Mouse (Mus musculus): Measurements from ENCODE around the gene Tmed6.
"Not testable (repeated sequence)": the region's sequence is repeated elsewhere in the genome, so short reads cannot be mapped to it uniquely, and the experiment has no call there.

Tmed6 gene

DNA sequence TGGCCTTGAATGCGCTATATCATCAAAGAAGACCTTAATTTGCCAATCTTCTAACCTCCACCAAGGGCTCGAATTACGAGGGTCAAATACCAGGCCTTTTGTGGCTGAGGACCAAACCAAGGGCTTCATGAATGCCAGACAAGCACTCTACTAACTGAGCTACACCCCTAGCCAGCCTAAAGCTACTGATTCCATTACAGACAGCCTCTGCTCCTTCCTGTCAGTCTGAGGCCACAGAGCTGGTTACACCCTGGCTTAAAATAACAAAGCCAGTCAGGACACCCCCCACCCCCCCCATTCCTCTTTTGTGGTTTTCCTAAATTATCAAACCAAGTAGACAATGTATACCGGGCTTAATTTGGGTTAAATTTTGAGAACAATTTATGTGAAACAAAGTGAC lies 8.3 kb upstream of the Tmed6 start:
- DNase-seq, result no peak

DNA sequence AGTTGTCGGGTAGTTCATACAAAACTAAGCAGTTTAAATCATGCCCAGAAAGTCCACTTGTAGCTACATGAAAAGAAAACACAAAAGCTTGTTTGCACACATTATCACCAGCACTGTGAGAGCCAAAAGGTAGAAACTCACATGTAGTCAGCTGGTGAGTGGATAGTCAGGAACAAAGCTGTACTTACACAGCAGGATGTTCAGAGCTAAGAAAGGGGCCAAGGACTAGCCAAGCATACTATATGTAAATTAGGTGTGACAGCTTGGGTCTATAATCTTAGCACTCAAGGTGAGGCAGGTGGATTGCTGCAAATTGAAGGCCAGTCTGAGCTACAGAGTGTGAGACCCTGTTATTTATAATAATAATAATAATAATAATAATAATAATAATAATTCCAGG lies 2.8 kb downstream of the Tmed6 start:
- DNase-seq, result no peak

DNA sequence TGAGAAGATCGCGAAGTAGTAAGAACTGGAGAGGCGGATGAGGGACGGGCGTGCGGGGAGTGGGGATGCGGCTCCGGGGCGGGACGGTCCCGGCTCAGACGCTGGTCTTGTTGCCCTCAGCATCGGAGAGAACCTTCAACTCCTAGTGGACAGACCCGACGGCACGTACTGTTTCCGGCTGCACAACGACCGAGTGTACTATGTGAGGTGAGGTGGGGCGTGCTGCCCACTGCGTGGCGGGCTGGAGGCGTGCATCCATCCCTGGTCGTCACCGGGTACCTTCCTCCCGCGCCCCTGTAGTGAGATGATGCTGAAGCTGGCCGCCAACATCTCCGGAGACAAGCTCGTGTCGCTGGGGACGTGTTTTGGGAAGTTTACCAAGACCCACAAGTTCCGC lies 8.5 kb downstream of the Tmed6 start:
- DNase-seq, result no peak

DNA sequence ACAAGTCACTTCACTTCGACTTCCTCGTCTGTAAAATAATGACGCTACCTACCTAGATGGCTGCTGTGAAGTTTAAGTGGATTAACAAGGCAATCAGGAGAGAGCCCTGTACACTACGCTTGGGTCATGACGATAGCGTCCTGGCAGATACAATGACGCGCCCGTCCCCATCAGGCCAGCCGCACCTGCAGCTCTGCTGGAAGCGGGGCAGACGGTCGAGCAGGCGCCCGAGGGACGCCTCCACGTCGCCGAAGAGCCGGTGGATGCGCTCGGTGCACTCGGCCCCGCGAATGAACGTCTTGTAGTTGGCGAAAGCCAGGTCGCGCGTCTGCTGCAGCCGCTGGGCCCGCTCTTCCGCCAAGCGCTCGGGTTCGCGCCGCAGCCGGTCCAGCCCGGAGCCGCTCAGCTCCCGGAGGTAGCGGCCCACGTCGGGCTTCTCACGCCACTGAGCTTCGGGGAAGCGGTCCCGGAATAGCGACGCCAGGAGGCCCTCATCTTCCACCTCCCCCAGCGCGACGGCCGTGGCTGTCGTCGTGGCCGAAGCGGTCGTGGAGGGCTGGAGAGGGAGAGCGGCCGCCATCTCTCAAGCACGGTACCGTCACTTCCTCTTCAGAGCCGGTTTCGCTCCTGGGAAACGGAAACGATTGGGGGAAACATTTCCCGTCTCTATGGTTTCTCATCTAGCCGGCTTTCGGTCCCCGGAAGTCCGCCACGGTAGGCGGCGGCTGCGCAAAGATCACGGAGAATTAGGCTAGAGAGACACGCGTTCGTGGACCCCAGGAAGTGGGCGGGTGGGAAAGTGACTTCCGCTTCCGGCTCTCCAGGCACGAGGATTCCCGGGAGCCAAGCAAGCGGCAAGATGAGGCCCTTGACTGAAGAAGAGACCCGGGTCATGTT lies 9.1 kb downstream of the Tmed6 start, which contains the start of the genes Cog8 and Nip7:
Cog8 (minus strand) TSS at position 614 of the 897 bp plus-strand sequence.
Nip7 (plus strand) TSS at position 802 of the 897 bp plus-strand sequence.
- peak; percentile 94 to 97 for DNase-seq

DNA sequence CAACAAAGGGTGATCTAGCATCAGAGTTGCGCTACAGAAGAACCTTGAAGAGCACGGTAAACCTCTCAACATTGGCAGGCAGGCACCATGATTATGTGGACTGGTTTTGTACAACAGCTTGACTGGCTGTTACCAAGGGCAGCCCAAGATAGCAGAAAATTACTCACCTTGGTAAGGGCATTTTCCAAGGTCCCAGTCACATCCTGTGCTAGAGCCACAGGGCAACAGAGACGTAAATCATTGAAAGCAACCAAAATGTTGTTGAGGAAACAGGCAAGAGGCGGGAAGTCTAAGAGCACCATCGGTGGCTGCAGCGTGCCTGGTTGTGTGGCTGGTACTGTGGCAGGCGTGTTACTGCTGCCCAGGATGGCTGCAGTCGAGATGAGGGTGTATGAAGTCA lies 13.4 kb downstream of the Tmed6 start:
- no peak for DNase-seq

DNA sequence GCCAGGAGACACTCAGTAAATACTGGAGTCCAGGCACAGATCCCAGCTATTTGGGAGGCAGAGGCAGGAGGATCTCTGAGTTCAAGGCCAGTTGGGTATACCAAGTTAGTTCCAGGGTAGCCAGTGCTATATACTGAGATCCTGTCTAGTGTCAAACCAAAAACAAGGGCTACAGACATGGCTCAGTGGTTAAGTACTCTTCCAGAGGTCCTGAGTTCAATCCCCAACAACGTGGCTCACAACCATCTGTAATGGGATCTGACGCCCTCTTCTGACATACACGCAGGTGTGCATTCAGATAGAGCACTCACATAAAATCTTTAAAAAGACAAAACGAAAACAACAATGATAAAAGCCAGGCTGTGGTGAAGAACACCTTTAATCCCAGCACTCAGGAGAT lies 16.0 kb downstream of the Tmed6 start:
- no peak for DNase-seq

DNA sequence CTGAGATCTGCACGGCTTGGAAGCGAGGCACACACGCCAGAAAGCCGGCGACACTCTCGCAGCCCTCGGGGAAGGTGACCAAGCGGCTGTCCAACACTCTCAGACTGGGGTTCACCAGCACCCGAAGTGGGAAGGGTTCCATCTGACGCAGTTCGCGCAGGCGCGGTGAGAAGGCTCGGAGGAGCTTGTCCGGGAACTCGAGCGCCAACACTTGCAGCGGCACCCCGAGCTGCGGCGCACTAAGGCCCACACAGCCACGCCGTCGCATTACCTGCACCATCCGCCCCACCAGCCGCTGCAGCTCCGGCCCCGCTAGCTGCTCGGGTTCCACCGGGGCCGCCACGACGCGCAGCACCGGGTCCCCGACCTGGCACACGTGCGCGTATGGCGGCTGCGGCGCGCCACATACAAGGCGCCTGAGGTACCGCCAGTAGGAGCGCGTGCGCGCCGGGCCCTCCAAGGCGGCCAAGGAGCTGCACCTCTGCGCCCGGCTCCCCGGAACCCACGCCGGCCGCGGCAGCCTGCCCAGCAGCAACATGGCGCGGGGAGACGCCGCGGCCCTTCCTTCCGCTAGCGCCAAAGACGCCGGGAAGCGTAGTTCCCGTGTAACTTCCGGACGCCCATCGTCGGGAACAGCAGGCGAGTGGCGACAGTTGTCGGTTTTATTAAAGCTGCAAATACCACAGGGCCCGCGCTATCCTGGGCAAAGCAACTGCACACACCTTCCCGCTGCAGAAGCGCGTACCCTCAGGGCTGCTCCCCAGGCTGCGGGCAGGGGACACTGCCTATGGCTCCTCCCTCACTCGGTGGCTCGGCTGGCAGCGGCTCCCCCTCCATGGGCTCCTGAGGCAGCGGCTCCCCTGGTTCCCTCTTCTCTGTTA lies 17.1 kb downstream of the Tmed6 start, which contains the start of gene Pdf:
Pdf (minus strand) TSS at position 554 of the 881 bp plus-strand sequence.
- DNase-seq, result peak; percentile 87 to 92

DNA sequence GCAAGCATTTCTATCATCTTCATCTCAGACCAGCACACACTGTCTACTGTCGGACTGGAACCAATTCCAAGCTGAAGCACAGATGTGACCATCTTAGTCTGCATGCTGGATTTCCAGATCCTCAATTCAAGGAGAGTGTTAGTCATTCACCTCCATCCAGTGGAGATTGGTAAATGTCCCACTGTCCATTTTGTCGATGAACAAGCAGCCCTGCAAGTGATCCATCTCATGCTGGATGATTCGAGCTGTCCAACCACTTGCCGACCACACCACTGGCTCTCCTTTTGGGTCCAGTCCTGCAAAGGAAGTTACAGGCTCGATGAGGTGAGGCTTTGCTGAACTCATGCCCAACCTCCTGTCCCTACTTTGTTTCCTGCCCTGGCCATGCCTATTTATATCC lies 18.5 kb downstream of the Tmed6 start:
- no peak for DNase-seq

DNA sequence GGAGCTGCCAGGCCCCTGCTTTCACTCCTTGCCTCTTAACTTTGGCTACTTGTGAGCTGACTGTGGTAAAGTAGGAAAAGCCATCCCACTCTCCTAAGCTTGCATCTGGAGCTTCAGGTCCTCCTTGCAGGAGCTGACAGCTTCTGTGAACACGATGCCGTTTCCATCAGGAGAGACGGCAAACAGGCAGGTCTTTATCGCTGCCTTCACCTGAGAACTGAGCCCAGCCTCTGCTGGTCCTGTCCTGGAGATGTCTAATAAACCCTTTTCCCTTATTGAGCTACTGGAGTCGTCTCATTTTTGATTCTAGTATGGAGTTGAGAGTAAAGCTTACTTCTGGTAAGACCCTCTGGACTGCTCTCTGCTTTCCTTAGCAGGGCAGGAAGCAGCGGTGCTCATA lies 20.0 kb downstream of the Tmed6 start:
- no peak for DNase-seq

DNA sequence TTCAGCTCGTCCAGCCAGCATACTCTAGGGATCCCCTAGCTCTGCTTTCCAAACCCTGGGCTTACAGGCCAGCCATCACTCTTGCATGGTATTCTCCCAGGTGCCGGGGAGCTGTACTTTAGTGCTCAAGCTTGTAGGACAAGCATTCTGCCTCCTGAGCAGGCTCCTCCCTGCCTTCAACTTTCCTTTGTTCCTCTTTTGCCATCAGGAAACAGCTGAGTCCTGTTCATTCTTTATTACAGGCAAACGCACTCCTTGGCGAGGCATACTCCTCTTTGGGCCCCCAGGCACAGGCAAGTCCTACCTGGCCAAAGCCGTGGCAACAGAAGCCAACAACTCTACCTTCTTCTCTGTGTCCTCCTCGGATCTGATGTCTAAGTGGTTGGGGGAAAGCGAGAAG lies 24.8 kb downstream of the Tmed6 start:
- no peak for DNase-seq

DNA sequence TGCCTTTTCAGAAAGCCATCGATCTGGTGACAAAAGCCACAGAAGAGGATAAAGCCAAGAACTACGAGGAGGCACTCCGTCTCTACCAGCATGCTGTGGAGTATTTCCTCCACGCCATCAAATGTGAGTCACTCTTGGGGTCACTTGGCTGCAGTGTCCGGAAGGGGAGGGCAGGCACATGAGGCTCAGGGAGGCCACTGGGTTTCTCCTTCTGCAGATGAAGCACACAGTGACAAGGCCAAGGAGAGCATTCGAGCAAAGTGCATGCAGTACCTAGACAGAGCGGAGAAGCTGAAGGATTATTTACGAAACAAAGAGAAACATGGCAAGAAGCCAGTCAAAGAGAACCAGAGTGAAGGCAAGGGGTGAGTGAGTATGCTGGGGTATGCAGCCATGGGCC lies 28.8 kb downstream of the Tmed6 start:
- no peak for DNase-seq

DNA sequence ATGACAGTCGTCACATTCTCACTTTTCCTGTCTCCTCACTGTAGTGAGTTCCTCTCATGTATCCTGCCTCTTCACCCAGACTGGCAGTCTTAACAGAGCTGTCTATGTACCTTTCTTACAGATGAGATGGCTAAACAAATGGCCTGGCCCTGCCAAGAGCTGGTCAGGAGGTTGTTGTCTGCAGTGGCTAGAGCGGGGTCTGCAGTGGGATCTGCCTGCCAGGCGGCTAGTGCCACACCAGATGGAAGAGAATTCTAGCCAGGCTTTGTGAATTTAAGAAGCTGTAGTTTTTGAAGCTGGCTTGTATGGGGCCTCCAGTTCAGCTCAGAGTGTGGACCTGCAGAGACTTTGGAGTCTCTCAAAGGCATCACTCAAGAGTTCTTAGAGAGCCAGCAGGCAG lies 29.8 kb downstream of the Tmed6 start:
- DNase-seq, result no peak

DNA sequence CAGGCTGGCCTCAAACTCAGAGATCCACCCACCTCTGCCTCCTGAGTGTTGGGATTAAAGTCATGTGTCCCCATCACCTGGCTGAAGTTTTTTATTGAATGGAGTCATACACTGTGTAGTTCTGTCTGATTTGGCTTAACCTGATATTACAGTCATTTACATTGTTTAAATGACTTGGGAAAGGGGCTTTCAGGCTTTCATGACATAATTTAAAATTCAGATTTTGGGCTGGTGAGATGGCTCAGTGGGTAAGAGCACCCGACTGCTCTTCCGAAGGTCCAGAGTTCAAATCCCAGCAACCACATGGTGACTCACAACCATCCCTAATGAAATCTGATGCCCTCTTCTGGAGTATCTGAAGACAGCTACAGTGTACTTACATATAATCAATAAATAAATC lies 31.8 kb downstream of the Tmed6 start:
- not testable (repeated sequence) for DNase-seq

DNA sequence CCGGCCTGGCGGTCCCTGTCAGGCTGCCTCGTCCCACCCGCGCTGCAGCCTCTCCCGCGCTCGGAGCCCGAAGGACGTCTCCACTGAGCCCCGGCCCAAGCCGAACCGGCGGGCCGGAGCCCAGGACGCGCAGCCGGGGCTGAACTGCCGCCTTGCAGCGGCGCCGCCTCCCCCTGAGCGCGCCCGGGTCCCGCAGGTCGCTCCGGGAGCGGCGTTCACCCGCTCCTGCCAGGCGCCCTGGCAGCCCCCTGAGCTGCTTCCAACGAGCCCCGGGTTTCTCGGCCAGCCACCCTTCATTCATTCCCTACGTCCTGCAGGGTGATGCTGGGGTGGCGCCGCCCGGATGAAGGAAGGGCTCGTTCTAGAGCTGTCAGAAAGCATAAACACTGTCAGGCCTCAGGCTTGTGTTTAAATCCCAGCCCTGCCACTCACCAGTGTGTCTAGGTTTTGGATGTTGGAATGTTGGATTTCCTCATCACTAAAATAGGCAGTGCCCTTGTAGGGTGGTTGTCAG lies 33.8 kb downstream of the Tmed6 start:
- no peak for DNase-seq

DNA sequence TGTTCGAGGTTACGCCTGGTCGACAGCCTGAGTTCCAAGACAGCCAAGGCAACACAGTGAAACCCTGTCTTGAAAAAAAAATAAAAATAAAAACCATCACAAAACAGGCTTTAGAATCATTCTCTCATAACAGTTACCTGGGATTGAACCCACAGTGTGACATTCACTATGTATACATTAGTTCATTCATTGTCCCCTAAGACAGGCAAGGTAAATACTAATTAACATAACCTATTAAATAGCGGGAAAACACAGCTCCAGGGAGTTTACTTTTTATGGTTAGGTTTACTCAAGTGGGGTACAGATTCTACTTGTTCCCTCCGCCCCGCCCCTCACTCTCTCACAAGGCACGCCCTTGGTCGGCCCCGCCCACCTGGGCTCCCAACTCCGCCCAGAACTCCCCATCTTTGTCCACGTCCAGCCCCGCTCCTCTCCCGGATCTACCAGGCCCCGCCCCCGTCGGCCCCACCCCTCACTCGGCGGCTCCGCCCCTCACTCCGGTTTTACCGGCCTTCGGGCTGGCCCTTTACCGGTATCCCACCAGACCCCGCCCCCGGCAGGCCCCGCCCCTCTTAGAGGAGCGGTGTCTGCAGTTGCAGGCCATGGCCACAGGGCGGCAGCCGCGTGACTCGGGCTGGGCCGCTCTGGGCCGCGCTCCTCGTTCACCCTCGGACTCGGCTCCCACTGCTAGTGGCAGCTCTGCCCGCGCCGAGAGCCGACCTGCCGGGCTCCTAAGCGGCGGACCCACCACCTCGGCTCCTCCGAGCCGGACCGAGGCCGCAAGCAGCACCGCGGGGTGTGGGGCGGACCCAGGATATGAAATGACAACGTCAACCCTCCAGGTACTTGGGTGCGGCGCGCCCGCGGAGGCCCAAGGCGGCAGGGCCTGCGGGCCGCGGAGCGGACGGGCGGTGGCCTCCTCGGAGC lies 34.5 kb downstream of the Tmed6 start, which contains the start of gene Vps4a:
Vps4a (plus strand) TSS at position 573 of the 927 bp plus-strand sequence.
- peak; percentile 98 to 99 for DNase-seq

DNA sequence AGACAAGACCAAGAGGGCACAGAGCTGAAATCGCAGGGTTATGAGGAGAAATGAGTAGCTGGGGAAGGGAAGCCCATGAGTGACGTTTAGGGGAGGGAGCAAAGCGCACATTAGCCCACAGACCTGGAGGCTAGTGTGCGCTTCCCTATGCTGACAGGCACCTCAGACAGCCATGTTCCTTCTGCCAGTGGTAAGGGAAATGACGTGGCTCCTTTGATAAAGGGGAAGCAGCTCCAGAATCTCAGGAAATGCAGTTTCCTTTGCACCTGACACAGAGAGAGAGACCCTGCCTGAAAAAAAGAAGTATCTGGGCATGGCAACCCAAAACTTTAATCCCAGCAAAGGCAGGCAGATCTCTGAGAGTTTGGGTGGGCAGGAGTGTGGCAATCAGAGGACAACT lies 35.4 kb downstream of the Tmed6 start:
- no peak for DNase-seq

DNA sequence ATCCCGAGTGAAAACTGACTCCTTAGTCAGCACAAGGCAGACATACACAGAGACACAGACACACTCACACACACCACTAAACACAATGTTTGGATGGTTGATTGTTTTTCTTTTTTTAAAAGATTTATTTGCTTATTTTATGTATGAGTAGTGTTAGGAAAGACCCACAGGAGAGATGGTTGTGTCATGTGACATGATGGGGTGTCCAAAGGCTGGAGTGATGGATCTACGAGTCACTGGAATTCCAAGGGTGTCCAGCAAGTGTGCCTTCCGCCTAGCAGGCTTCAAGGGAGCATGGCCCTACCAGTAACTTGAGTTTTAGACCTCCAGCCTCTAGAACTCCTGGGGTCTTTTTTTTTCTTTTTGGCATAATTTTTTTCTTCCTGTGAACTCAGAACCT lies 36.1 kb downstream of the Tmed6 start:
- DNase-seq, result no peak

DNA sequence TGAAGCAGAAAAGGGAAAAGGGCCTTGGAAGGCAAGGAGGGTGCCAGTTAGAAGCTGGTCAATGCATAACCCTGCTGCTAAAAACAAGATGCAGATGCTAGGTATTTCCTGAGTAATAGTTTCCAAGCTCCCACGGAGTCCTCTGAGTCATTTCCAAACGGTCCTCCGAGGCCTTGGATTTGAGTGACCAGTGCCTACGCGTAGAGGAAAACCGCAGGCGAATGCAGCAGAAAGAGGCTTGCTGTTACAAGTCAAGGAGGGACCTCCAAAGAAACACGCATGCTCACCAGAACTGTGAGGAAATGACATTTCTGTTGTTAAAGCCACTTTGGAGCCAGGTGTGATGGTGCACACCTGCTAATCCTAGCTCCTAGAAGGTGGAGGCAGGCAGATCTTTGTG lies 42.0 kb downstream of the Tmed6 start:
- DNase-seq, result no peak

DNA sequence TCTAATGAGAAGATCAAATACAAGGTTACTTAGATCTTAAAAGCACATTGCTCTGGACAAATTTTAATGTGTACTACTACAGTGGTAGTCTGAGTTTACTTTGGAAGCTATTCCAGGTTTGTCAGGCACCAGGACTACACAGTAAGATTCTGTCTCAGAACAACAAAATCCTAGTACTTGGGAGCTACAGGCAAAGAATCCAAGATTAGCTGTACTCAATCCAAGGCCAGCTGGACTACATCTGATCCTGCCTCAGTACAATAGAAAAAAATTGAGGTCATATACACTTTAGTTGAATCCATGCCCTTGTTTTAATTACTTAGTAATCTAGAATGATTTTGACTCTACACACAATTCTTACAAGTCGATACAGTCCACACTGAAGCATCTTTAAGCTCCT lies 50.5 kb downstream of the Tmed6 start:
- DNase-seq, result no peak

DNA sequence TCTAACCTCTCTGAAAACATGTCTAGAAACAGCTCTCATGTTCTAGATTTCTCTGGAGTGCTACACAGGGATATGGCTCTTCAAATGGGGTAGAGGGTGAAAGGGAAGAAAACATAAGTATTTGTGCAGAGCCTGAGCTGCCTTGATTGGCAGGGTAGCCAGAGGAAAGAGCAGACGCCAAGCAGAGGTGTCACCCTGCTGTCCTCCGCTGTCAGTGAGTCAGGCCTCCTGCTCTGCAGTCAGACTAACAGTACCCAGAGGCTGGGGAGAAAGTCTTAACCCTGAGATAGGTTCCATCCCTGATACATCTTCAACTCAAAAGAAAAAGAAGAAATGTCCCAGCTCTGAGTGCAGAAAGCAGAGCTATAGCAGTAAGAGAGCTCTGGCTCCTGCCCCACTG lies 52.8 kb downstream of the Tmed6 start:
- no peak for DNase-seq

Measured in kidney, postnatal 4 days (tissue).